Mouse (Mus musculus): ENCODE measurements around the gene Nlrp6.
A peak's percentile ranks its signal among the peaks of the same experiment; 100 is the strongest.

Nlrp6 gene

DNA sequence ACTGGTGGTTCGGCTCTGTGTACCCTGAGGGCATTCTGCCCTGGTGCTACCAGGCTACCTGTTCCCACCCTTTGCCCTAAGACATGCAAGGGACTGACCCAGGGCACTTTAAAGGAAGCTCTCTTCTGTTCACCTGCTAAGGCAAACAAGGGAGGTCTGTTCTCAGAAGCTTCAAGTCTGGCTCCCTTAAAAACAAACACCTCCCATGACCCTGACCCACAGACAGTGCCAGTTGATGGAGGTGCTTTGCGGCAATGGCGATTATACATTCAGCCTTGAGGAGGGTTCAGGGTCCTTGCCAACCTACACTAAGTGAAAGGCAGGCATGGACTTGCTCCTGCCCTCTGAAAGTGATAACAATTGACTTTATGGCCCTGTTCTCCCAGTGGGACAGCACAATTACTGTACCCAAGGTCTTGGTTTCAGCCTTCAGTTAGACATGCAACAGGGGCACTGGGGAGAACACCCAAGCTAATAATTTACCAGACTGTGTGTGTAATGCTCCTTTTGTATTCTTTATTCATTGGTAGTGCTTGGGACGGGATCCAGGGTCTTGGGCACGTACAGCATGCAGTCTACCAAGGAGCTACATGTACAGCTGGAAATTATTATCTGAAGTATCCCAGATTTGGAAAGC lies 7.7 kb upstream of the Nlrp6 start:
- DNase-seq (ENCODE audit: low read depth): no peak

DNA sequence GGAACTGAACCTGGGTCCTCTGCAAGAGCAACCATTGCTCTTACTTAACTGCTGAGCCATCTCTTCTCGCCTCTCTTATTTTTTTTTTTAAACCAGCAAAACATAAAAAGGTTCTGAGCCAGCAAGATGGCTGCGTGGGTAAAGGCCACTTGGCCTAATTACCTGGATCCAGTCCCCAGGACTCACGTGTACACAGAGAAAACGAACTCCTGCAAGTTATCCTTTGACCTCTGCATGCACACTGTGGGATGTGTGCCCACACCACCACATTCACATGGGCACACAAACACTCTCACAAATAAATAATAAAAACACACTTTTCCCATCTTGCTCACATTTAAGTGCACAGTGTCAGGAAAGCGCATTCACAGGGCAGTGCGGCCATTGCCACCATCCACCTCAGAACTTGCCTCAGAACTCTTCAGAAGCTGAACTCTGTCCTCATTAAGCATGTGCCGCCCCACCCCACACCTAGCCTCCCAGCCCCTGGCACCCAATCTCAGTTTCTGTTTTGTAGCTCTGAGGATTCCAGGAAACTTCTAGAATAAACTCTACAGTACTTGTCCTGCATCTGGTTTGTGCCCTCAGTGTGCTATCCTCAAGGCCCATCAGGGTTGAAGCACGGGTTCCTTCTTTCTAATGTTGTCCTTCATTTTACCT lies 6.5 kb upstream of the Nlrp6 start:
- DNase-seq (ENCODE audit: low read depth): no peak

GRCm38 (mm10) chr7:140919911-140920310 lies 791 bp upstream of the Nlrp6 start:
- DNase-seq (ENCODE audit: low read depth): no peak

GRCm38 (mm10) chr7:140921225-140921975 lies 698 bp downstream of the Nlrp6 start:
- no peak for DNase-seq (ENCODE audit: low read depth)

GRCm38 (mm10) chr7:140922398-140923069 lies 1.8 kb downstream of the Nlrp6 start:
- DNase-seq (ENCODE audit: low read depth): peak; percentile 40

- DNase-seq (ENCODE audit: low read depth): peak; percentile 32
These were observed 2.5 kb downstream of the Nlrp6 start for GRCm38 (mm10) chr7:140923070-140923775.

GRCm38 (mm10) chr7:140927181-140927580 lies 6.5 kb downstream of the Nlrp6 start:
- no peak for DNase-seq (ENCODE audit: low read depth)

DNA sequence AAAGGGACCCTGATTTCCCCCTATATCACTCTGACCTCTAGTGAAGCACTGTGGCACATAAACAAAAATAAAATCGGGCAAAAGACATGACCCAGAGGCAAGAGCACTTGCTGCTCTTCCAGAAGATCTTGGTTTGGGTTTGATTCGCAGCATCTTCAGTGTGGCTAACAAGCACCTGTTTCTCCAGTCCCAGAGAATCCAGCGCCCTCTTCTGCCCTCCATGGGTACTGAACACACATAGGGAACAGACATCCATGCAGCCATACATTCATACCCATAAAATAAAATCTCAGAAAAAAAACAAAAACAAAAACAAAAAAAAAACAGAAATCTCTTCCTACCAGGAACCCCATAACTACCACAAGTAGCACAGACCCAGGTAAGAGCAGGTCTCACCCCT lies 17.7 kb downstream of the Nlrp6 start:
- DNase-seq (ENCODE audit: low read depth): peak; percentile 53

- no peak for DNase-seq (ENCODE audit: low read depth)
These were observed 18.2 kb downstream of the Nlrp6 start for GRCm38 (mm10) chr7:140938896-140939295.

DNA sequence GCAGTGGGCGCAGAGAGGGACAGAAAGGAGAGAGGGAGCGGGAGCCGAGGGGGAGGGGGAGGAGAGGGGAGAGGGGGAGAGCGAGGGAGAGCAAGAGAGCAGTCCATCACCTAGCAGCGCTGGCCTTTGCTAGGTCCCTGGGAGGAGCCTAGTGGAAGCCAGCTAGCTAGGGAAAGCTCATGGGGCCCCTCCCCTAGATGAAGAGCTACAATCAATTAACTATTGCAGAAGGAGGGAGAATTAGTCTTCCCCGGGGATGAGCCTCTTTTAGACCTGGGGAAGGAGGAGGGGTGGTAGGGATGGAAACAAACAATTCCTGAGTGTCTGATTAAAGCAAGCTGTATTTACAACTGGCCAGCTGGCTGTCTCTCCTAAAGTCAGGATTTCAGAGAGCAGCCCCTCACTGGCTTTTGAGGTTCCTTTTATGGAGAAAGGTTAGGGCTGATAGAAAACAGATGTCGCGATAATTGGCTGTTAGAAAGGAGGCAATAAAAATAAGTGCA lies 19.0 kb downstream of the Nlrp6 start:
- DNase-seq (ENCODE audit: low read depth): no peak

- DNase-seq (ENCODE audit: low read depth): peak; percentile 93
These were observed 20.7 kb downstream of the Nlrp6 start, which contains the start of gene Pgghg for GRCm38 (mm10) chr7:140941222-140942051. Pgghg (plus strand) TSS chr7:140941391.

GRCm38 (mm10) chr7:140942341-140942740 lies 21.6 kb downstream of the Nlrp6 start:
- DNase-seq (ENCODE audit: low read depth): peak; percentile 43

GRCm38 (mm10) chr7:140942811-140943210 lies 22.1 kb downstream of the Nlrp6 start:
- peak; percentile 34 for DNase-seq (ENCODE audit: low read depth)

- no peak for DNase-seq (ENCODE audit: low read depth)
These were observed 22.7 kb downstream of the Nlrp6 start for GRCm38 (mm10) chr7:140943356-140943755.

DNA sequence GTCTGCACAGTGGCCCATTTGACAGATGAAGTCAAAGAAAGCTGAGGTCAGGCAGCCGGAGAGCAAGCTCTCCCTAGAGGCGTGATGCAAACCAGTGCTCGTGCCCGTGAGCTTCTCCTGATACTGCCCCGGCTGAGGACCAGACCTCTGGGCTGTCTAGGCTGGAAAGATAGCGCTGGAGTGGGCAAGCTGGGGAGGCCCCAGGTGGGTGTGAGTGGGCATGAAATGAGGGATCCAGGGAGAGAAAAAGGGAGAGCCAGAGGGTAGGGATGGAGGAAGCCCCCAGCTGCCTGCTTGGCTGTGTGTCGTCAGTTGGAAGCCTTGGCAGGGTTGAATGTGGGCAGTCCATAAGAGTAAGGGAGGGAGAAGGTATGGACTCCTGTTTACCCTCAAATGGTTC lies 23.5 kb downstream of the Nlrp6 start:
- no peak for DNase-seq (ENCODE audit: low read depth)

DNA sequence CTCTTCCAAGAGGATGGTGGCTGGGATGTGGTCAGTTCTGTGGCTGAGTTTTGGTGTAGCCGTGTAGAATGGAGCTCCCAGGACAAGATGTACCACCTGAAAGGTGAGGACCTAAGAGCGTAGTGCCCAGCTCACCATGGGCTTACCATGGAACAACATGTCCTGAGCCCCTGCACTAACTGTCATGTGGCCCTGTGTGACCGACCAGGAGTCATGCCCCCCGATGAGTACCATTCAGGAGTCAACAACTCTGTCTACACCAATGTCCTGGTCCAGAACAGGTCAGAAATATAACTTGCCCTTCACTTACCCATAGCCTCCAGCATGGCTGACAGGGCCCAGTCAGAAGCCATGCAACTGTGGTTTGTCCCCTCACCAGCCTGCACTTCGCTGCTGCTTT lies 24.5 kb downstream of the Nlrp6 start:
- no peak for DNase-seq (ENCODE audit: low read depth)

- DNase-seq (ENCODE audit: low read depth): no peak
These were observed 25.6 kb downstream of the Nlrp6 start for GRCm38 (mm10) chr7:140946311-140946710.

GRCm38 (mm10) chr7:140946980-140947379 lies 26.3 kb downstream of the Nlrp6 start:
- peak; percentile 81 for DNase-seq (ENCODE audit: low read depth)

- DNase-seq (ENCODE audit: low read depth): no peak
These were observed 27.5 kb downstream of the Nlrp6 start for GRCm38 (mm10) chr7:140948161-140948560.

DNA sequence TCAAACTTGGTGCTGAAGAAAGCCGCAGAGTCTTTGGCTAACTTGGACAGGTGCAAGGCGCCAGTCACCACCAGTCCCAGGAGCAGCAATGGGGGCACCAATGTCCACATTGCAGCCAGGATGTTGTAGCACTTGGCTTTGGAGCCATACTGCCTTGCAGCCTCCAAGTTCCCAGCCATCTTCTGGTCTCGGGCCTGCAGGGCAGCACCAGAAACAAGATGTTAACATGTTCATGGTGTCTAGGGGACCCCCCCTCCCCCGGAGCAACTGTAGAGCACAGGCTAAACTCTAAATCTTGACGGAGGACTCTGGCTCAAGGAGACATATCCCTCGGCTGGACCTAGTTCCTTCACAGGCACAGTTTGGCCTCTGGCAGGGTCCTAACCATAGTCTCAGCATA lies 28.6 kb downstream of the Nlrp6 start:
- no peak for DNase-seq (ENCODE audit: low read depth)

Measured in induced T-regulatory cell, adult 2 months (primary cell).